Mouse (Mus musculus): ENCODE data around the gene Mup19. TPM values are rescaled to one million over a fixed set of nuclear protein-coding genes. Genes with fewer than 3 reads are reported as not detected.
"Not testable (repeated sequence)": the region's sequence is repeated elsewhere in the genome, so short reads cannot be mapped to it uniquely, and the experiment has no call there.

The Mup19 gene
- polyA plus RNA-seq, 1 experiment from 2014 or later = 0.45 TPM

- not testable (repeated sequence) for H3K9ac ChIP-seq (ENCODE audit: low read length); H3K36me3 ChIP-seq (ENCODE audit: control insufficient read depth, insufficient read depth, low read length); DNase-seq (ENCODE audit: low spot score); H3K4me1 ChIP-seq (ENCODE audit: control insufficient read depth, insufficient read depth, low read length); H3K9me3 ChIP-seq (ENCODE audit: control insufficient read depth, low read length); H3K27ac ChIP-seq (replicated peaks; ENCODE audit: low read depth, low read length); H3K4me2 ChIP-seq (ENCODE audit: low read depth, severe bottlenecking); H3K27me3 ChIP-seq (ENCODE audit: control insufficient read depth, insufficient read depth, low read length); ATAC-seq (ENCODE audit: insufficient number of reproducible peaks, low FRiP score, low TSS enrichment, low read depth); H3K4me3 ChIP-seq (ENCODE audit: low read depth, low read length)
- 76% methylated on average over 1 of the region's 1 CpGs for WGBS
These were observed 2.2 kb upstream of the Mup19 start for GRCm38 (mm10) chr4:61784231-61784630.

Other genes with a start within 250 kb of the Mup19 start
- not detected in 2 replicates for gene Mup17, start 186.4 kb downstream of the Mup19 start, polyA plus RNA-seq (2014; fragmentation: Nextera tagmentation; extraction: Ambion mirVana)
- gene Mup18, start 108.1 kb downstream of the Mup19 start, polyA plus RNA-seq (2014; fragmentation: Nextera tagmentation; extraction: Ambion mirVana) = not detected in 2 replicates
- gene Mup5, start 53.0 kb upstream of the Mup19 start, polyA plus RNA-seq (2014; fragmentation: Nextera tagmentation; extraction: Ambion mirVana) = not detected in 2 replicates

All from limb, embryonic 11.5 days (tissue).